Mouse (Mus musculus): ENCODE measurements at regions not wholly inside any gene's neighbourhood (a gene's known extent, or its start where the extent isn't known, plus 50 kb on each side); places are given as distances from the start of the nearest gene placed in this dataset.
A peak's percentile ranks its signal among the peaks of the same experiment; 100 is the strongest.

DNA sequence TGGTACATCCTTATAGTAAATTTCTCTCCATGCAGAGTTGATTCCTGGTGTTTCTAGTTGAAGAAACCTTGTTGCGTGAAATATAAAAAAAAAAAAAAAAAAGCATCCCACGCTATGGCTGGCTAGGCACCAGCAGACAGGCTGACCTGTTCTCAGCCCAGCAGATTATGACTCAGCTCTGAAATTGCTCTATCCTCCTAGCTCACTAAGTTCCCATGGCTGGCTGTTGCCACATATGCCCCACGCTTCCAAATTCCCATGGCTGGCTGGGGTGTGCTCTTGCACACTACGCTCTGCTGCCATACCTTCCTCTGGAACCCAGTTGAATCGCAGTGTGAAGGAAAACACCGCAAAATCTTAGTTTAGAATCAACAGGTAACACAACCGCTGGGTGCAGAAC lies 270.1 kb downstream of the Mid1ip1 start:
- no peak for DNase-seq (ENCODE audit: low spot score in 2 of 2)

DNA sequence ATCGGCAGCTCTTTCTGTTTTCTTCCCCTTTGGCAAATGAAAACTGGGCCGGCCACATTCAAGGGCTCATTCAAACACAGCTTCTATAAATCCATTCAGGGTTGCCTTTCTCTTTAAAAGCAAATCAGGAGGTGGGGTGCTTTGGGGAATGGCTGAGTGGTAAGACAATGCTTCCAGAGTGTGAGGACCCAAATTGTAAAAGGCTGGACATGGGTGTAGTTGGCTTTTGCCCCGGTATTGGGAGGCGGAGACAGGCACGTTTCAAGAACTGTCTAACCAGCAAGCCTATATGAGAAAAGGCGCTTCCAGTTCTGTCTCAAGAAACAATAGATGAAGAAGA lies 277.0 kb downstream of the Mid1ip1 start:
- no peak for DNase-seq (ENCODE audit: low spot score in 2 of 2)

DNA sequence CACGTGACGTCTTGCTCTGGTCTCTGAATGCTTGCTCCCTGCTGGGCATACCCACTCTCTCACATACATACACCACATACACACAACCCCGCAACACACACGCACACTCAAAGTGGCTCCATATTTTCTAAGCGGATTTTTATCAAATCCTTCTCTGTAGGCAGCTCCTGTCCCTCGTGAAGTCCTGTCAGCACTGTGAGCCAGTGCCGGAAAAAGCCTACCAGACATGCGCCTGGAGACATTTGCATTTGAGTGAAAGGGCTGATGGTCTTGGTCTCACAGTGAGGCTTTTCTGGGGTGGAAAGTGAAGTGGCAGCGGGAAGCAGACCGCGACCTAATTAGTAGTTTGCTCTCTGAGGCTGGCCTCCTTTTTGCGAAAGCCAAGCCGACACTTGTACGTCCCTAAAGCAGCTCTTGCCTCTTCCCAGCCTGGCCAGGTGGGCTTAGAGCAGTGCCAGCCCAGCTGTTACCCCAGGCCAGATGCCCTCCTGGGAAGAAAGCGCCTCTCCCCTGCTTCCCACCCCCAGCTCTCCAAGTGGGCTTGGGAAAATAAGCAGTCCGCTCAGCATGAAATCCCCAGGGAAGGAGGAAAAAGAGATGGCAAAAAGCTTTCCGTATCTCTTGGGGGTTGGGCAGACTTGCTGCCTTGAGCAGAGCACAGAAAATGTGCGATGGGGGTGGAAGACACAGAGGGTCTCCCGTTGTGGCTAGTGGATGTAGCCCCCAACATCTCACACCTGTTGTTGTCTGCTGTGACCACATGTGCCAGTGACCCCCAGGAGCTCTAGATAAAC lies 277.6 kb downstream of the Mid1ip1 start:
- no peak for DNase-seq (ENCODE audit: low spot score in 2 of 2)

DNA sequence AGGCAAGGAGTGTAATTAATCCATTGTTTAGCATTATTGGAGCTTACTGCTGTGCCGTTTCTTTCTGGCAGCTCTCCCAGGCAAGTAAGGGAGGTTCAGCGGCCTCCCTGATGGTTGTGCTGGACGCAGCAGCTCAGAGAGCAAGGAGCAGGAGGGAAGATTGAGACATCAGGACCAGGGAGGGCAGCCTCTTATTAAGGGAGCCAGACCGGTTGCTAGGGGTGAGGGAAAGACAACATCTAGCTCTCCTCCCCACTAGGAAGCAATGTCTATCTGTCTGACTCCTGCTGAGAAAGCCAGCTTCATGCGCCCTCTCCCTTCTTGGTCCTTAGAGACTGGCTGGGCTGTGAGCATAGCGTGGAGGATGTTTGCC lies 278.2 kb downstream of the Mid1ip1 start:
- peak in 1 of 2 experiments; percentile 16 for DNase-seq (ENCODE audit: low spot score in 2 of 2)

DNA sequence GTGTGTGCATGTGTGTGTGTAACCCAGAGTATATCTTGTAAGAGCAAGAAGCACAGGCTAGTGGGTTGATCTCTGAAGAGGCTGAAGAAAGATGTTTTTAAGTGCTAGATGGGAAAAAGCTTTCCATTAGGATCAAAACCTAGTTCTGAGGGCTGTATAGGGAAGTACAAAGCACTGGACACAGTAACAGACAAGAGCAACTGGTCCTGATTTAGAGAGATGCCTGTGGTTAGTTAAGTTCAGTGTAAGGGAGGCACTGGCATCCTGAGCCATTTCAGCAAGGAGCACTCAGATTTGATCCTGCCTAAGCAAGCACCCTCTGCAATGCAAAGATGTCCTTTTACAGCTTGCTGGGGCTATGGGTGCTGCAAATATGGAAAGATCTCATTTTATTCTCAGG lies 280.1 kb downstream of the Mid1ip1 start:
- no peak for DNase-seq (ENCODE audit: low spot score in 2 of 2)

DNA sequence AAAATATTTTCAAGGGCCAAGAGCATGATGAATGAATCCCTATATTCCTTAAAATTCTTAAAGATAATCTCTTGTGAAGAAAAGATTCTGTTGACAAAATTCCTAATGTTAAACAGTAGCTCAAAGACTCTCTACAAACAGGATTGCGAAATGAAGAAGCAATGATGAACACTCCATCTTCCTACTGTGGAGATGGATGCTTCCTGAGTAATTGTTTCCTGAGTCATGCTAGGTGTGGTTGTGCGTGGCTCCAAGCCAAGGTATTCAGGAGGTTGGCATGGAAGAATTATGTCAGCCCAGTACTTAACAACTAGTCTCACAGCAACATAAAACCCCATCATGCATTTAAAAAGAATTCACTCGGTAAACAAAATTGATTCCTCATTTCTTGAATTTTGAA lies 286.4 kb downstream of the Mid1ip1 start:
- no peak for DNase-seq (ENCODE audit: low spot score in 2 of 2)

DNA sequence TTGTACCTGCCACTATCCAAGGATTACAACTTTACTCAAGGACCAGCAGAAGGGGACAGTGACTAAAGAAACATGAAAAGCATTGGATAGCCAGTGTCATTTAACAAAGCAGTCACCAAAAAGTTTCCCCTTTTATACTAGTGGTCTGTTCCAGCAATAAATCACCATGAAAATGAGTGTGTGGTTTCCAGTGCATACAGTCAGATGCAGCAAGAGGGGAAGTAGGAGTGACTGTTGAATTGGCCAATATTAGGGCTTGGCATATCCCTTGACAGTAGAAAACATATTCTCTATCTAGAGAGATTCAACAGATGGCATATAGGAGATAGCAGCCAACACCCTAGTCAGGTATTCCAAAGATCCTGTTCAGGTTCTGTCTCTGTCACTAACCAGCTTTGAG lies 259.8 kb upstream of the H2al1a start:
- DNase-seq (ENCODE audit: low spot score in 2 of 2), result no peak

DNA sequence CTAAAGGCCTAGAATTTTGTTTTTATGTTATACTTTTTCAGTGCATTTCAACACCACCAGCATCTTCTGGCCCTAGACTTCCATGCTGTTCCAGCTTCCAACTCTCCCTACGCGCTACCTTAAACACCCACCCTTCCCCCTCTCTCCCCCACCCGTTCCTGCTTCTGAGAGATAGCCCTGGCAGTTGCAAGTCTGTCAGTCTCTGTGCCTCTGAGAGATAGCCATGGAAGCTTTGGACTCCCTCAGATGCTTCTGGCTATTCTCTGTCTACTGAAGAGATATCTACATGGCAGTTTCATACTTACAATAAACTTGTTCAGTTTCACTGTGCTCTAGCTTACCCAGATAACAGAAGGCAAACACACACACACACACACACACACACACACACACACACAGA lies 252.3 kb upstream of the H2al1a start:
- no peak for DNase-seq (ENCODE audit: low spot score in 2 of 2)

DNA sequence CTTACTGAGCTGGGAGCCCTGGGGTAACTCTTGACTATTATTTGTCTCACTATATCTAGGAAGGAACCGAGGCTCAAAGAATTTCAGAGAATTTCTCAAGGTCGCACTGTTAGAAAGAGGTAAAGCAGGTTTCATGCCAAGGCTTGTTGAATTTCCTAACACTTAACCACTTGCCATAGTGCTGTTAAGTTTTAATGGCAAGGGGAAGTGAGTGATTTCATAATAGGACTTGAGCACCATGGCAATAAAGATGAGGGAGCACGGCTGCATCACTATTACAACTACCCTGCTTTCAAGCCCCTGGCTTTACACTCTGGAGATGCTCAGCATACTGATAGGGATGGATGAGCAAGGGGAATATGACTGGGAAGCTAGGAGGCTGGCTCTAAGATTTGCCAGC lies 216.9 kb upstream of the H2al1a start:
- DNase-seq (ENCODE audit: low spot score in 2 of 2), result no peak

DNA sequence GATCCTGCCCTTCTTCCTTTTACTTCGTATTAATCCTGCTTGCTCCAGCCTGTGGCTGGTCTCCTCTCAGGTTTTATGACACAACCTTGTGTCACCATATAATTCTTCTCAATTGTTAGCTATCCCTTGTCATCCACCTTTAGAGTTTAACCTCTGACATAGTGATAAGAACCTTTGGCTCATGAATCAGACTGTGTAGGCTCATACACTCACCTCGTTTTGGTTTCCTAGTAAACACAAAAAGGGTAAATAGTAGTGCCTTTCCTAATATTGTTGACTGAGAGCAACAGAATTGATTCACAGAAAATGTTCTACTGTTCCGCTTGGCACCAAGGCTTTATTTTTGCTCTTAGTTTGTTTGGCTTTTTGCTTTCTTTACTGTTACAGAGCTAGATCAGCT lies 216.2 kb upstream of the H2al1a start:
- no peak for DNase-seq (ENCODE audit: low spot score in 2 of 2)

DNA sequence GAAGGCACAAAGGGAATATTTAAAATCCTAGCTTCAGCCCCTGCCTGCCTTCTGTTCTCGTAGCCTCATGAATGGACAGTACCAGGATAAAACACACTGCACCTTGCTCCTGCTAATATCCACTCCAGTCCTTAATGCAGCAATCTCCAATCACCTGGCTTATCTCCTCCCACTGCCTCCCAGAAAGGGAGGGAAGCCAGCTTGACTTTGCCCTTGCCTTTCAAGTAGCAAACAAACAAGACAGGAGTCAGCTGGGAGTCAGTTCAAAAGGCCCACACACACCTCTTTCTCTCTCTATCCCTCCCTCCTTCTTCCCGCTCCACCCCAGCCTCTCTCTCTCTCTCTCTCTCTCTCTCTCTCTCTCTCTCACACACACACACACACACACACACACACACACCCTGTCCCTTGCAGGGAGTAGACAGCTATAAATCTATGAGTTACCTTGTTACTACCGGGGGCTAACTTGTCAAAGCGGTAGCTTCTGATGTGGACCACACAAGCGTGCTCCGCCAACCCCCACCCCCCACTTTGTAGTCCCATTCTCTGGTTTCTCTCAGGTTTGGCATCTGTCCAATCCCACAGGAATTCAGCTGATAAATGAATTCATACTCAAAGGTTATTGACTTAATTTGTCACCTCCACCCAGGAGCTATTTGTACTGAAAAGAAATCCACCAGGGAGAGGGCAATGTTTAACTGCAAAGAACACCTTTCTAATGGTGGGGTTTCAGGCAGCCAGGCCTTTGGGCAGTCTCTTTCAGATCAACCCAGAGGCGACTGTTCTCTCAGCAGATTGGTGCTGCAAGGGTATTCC lies 212.6 kb upstream of the H2al1a start:
- no peak for DNase-seq (ENCODE audit: low spot score in 2 of 2)

DNA sequence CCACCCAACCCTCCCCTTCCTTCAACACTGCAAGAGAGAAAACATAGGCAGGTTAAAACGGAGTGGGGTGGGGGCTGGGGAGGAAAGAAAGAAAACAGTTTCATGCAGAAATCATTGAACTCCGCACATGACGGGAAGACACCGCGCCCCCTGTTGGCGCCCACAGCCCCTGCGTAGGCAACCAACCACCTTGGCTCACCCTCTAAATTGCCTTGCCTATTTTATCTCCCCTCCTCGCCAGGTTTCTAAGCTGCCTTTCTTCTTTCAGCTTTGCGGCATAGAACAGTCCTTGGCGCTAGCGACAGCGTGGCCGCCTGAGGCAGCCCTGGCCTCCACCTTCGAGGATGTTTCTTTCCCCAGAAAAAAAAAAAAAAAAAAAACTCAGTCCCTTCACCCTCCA lies 211.1 kb upstream of the H2al1a start:
- no peak for DNase-seq (ENCODE audit: low spot score in 2 of 2)

DNA sequence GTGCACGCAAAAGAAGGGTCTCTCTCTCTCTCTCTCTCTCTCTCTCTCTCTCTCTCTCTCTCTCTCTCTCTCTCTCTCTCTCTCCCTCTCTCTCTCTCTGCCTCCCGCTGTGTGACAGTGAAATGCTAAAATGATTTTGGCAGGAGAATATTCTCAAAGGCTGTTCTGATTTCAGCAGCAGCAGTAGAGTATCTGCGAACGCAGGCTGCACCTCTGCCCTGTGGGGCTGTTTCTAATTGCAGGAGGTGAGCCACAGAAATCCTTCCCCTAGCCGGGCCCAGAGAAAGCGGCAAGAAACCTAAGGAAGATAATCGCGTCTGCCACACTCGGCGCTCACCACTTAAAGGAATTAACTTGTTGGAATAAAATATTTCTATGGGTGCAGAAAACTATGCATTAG lies 210.6 kb upstream of the H2al1a start:
- DNase-seq (ENCODE audit: low spot score in 2 of 2), result no peak

DNA sequence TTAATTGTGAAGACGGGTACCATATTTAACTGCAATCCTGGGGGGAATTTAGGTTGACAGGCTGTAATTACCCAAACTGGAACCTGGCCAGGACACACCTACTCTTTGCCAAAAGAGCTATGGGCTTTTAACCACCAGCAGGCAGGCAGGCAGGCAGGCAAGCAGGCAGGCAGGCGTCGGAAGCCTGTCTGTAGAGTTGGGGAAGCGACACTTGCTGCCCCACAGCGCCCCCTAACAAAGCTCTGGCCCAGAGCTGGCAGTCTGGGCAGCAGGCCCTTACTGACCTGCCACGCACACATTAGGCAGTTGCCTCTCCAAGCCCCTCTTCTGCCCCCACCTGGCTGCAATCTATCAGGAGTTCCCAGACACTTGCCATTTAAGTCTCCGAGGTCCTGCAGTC lies 208.6 kb upstream of the H2al1a start:
- no peak for DNase-seq (ENCODE audit: low spot score in 2 of 2)

DNA sequence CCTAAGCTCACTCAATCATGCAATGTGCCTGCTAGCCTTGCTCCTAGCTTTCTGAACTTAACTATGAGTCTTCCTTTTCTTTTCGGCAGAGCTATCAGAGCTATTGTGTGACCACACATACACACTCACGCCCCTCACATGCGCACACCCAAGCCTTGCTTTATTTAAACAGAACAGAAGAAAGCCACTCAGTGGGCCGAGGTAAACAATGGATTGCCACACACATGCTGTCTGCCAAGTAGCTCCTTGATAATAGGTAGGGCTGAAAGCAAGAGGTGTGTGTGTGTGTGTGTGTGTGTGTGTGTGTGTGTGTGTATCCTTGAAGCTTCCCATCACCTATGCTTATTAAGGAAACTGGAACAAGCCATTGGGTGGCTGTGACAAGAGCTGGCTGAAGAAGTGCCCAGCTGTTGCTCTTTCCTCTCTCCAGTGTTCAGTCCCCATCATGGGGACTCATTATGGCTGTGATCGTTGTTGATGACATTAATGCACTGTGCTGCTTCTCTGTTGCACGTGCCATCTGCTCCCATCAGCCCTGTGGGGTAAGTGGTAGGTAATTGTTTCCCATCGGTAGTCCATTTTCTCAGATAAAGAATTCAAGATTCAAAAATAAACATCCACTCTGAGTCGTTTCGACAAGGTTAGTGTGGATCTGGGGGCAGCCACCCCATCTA lies 201.3 kb upstream of the H2al1a start:
- no peak for DNase-seq (ENCODE audit: low spot score in 2 of 2)

DNA sequence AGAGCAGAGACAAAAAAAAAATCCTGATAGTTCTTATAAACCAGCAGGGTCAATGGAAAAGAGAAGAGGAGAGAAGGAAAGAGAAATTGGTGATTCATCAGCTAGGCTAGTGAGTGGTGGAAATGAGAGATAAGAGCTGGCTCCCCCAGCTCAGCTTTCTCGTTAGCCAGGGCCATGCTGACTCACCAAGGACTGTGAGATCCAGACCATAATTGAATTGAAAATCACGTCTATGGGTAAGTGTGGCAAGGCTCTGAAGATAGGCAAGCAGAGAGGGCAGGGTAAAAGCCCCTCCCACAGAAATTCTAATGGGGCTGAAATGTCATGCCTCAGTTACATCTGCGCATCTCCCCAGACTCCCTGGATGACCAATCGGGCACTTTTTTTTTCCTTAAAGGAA lies 200.7 kb upstream of the H2al1a start:
- no peak for DNase-seq (ENCODE audit: low spot score in 2 of 2)

DNA sequence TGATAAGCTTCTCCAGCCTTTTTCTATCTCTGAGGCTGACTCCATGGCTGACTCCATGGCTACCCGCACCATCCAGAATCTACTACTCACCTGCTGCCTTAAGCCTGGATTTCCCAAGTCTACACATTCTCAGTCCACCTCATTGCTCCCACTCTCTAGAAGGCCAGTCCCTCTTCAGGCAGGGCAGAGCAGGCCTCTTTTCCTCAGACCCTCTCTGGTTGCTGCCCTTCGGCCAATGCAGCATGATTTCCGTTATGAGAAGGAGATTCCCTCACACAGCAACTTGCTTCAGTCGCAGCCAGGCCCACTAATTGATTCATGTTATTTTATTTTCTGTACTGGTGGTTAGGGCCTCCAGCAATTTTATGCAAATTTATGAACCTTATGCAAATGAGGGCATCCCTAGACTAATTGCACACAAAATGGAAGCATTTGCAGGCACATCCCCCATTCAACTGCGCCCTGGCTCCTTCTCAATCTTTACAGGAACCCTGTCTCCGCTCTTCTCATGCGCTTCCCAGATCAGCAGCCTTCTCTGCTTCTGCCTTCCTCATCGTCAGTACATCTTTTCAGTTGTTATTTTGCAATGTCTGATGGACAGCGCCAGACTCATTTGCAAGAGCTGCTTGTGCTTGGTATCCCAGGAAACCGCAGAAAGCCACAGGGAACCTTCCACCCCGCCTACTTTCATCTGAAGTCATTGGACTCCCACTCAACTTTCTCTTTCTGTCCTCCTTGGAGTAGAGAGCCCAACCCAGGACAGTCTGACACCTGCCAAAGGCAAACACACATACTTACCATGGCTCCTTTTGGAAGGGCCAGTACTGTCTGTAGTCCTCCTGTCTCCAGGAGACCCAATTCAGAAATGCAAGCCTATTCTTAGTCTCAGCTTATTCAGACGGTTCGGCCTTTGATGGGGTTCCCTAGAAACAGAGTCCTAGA lies 199.6 kb upstream of the H2al1a start:
- no peak for DNase-seq (ENCODE audit: low spot score in 2 of 2)

DNA sequence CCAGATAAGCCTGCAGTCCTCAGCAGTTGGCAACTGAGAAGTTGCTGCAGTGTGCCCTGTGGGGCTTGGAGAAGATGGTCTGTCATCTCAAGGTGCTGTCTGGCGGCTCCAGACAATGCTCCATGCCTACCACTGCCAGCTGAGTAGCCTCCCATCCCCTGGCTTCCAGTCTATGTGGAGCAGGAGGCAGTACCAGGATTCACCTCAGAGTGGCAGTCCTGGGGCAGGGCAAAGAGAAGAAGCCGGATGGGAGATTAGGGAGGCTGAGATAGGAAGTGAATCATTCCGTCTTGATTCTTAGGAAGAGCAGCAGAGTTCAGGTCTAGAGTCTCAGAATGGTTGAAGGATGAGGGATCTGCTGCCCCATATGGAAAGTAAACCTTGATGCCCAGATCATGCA lies 198.1 kb upstream of the H2al1a start:
- no peak for DNase-seq (ENCODE audit: low spot score in 2 of 2)

DNA sequence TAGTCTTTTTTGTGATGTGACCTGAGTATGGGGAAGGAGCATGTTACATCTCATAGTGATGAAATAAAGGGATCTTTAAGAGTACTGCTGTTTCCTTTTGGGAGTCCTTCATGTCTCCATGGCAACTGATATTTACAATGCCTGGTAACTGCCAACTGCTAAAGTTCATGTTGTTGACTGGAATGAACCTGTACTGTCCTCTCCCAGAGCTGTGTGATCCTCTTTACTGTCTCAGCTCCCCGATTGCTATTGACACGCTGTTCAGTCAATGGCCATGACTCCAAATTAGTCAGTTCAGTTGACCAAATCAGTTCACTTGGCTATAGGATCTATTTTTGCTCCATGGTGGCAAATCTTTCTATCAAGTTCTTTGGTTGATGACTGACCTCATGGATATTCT lies 167.8 kb upstream of the H2al1a start:
- DNase-seq (ENCODE audit: low spot score in 2 of 2), result no peak

DNA sequence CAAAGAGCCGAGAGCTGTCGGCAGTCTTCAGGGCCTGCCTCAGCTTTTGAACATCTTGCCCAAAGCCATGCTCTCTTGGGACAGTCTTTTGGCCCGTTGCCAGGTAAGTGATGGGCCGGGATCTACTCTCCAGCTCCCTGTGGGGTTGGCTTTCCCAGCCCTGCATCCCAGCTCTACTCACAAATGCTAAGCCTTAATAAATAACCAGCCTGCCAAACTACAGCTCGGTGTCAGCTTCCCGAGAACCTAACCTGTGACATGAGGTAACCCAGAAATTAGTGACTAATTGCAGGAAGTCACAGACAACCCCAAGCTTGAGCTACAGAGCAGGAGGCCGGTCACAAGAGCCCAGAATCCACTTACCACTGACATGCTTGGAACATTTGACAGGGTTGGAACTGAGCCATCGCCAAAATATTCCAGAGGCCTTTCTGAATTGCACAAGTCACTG lies 159.1 kb upstream of the H2al1a start:
- peak in 1 of 2 experiments; percentile 70 for DNase-seq (ENCODE audit: low spot score in 2 of 2)

DNA sequence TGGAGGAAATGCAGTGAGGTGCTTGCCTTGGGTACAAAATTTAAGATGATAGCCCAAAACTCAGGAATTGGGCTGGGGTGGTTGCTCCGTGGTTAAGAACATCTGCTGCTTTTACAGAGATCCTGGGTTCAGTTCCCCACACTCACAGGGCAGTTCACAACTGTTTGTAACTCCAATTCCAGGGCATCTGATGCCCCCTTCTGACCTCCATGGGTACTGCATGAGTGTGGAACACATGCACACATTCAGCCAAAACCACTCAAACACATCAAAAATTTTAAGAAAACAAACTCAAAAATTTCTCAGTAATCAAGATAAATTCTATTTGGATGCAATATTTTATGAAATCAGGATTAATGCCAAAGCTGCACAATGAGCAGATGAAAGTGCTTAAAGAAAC lies 157.8 kb upstream of the H2al1a start:
- DNase-seq (ENCODE audit: low spot score in 2 of 2), result no peak

DNA sequence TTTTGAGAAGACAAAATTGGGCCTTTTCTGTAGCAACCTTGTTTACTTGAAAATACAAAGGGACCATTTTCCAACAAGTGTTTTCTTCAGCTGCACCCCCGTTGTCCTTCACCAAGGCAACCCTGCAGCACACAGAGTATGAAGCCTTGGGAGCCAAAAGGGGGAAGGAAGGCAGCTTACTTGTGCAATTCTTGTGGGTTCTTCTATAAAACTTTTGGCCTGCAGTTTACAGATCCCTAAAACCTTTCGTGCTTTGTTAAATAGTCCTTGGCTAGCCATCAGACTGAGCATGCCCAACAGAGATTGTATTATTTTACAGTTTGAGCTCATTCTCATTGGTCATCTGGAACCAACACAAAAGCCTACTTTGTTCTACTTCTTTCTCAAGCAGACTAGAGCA lies 140.6 kb upstream of the H2al1a start:
- DNase-seq (ENCODE audit: low spot score in 2 of 2), result no peak

All from urinary bladder, postnatal 4 days (tissue).